Mouse (Mus musculus): ENCODE results near the gene Tnks2.

- no peak for TF ChIP-seq CTCF (IDR thresholded peaks at IDR 0.05; ENCODE audit: control insufficient read depth, insufficient read depth, low read length)
- TF ChIP-seq POLR2A (IDR thresholded peaks at IDR 0.05; ENCODE audit: borderline replicate concordance, control insufficient read depth, low read depth, low read length) = no peak
Measured at GRCm38 (mm10) chr19:36828322-36828721, 5.7 kb upstream of the Tnks2 start.

Measured in bone marrow, adult 2 months (tissue).